23 mouse cellular contexts compared by ENCODE assay signal in genomic region chr3:58501961-58502360, GRCm38 (mm10). TPM values are rescaled to one million over a fixed set of nuclear protein-coding genes. Genes with fewer than 3 reads are reported as not detected.
DNase-seq lines count a peak whose midpoint lies in the region; ATAC-seq and TF ChIP-seq lines count a peak whose summit lies in the region.
"Had no signal": no experiment of that assay in that cellular context is flagged by ENCODE, and none has a peak within 500 bp of the region (broad histone marks: within the 10 kb centered on the region; RNA-seq: fewer than 3 reads in every experiment).

No protein-coding gene starts in this region.

- no peak for TF ChIP-seq EP300 in liver, postnatal 0 days (IDR thresholded peaks at IDR 0.05; ENCODE audit: low read depth)

- ATAC-seq in common myeloid progenitor, adult 5-6 weeks (replicated peaks; ENCODE audit: low read depth, poor library complexity, severe bottlenecking), result peak; percentile 98
- peak; percentile 36 for ATAC-seq in liver, postnatal 0 days
- ATAC-seq: CD4-positive, CD25-positive, alpha-beta regulatory T cell, adult 4 months; hindbrain, postnatal 0 days had no signal

- H3K9ac ChIP-seq in liver, postnatal 0 days (replicated peaks), result no peak overlapping the region
- H3K9ac ChIP-seq: embryonic facial prominence, embryonic 15.5 days; liver, embryonic 14.5 days; midbrain, embryonic 12.5 days had no signal

- no peaks in the 10 kb centered on the region for H3K36me3 ChIP-seq in liver, postnatal 0 days (replicated peaks; ENCODE audit: insufficient read depth, low read length)
- no peaks in the 10 kb centered on the region for H3K36me3 ChIP-seq in splenic B cell, adult 2 months (ENCODE audit: control insufficient read depth, insufficient read depth, low read length, poor library complexity, severe bottlenecking)
- H3K36me3 ChIP-seq: embryonic facial prominence, embryonic 15.5 days; forebrain, embryonic 10.5 days; midbrain, embryonic 12.5 days had no signal

- H3K27me3 ChIP-seq in liver, postnatal 0 days (ENCODE audit: insufficient read depth, low read length), result no peaks in the 10 kb centered on the region
- no peaks in the 10 kb centered on the region for H3K27me3 ChIP-seq in splenic B cell, adult 2 months (ENCODE audit: control insufficient read depth, insufficient read depth, low read length, poor library complexity, severe bottlenecking)
- H3K27me3 ChIP-seq: embryonic facial prominence, embryonic 15.5 days; midbrain, embryonic 12.5 days had no signal

- DNase-seq in thymus, postnatal 14 days, result peak; percentile 7
- DNase-seq in thymus, postnatal 4 days, result no peak
- no peak for DNase-seq in liver, postnatal 0 days
- peak; percentile 57 for DNase-seq in splenic B cell, adult 2 months (ENCODE audit: low read depth, low spot score)
- no peak for DNase-seq in testis, postnatal 14 days (ENCODE audit: low spot score)
- no peak for DNase-seq in kidney, postnatal 25 days
- no peak for DNase-seq in adrenal gland, adult 2 months
- DNase-seq: adrenal gland, postnatal 14 days; cerebellum, adult 9-11 months; embryo, embryonic 11 days; gastrocnemius, postnatal 14 days; heart, postnatal 4 days; kidney, adult 11 months; kidney, postnatal 36 days; lung, postnatal 10 days had no signal

- H3K4me3 ChIP-seq in liver, postnatal 0 days (ENCODE audit: low read depth, low read length), result no peak overlapping the region
- H3K4me3 ChIP-seq: embryonic facial prominence, embryonic 15.5 days; forebrain, embryonic 10.5 days; midbrain, embryonic 12.5 days had no signal

- H3K4me1 ChIP-seq in liver, postnatal 0 days (ENCODE audit: insufficient read depth), result no peaks in the 10 kb centered on the region
- H3K4me1 ChIP-seq: embryonic facial prominence, embryonic 15.5 days; forebrain, embryonic 10.5 days; midbrain, embryonic 12.5 days had no signal

- H3K9me3 ChIP-seq in liver, postnatal 0 days (ENCODE audit: low read length), result no peaks in the 10 kb centered on the region
- H3K9me3 ChIP-seq: embryonic facial prominence, embryonic 15.5 days; forebrain, embryonic 10.5 days; midbrain, embryonic 12.5 days had no signal

- WGBS in liver, postnatal 0 days (ENCODE audit: insufficient replicate concordance), result 19% methylated on average over 2 of the region's 2 CpGs

- no peak for TF ChIP-seq CTCF in liver, postnatal 0 days (IDR thresholded peaks at IDR 0.05; ENCODE audit: low read depth)

- H3K27ac ChIP-seq in liver, postnatal 0 days (ENCODE audit: low read depth), result peak overlapping the region; percentile 66
- H3K27ac ChIP-seq: embryonic facial prominence, embryonic 15.5 days; forebrain, embryonic 10.5 days; hindbrain, postnatal 0 days; liver, embryonic 14.5 days; midbrain, embryonic 12.5 days had no signal

- H3K4me2 ChIP-seq in liver, postnatal 0 days (ENCODE audit: low read depth, low read length), result peak overlapping the region; percentile 32; the same call in 1 of the 2 replicates
- H3K4me2 ChIP-seq: embryonic facial prominence, embryonic 15.5 days; heart, embryonic 11.5 days; midbrain, embryonic 12.5 days had no signal

RNA-seq across cellular contexts. Expression of gene Eif2a, which starts 23.7 kb away (rescaled TPM):
- total RNA-seq in common myeloid progenitor, adult 5-6 weeks (2017), result 139 and 146 TPM in 2 replicates
- polyA plus RNA-seq in liver, postnatal 0 days (2015; fragmentation: Nextera tagmentation; extraction: Ambion mirVana), result 20.1 and 20.6 TPM in 2 replicates
- total RNA-seq in adrenal gland, adult 2 months (2021), result 10 to 100 TPM; 47.1 to 49.9 TPM
- 0.74 and 1.0 TPM in 2 replicates for polyA plus RNA-seq in adrenal gland, adult 2 months (2012; rRNA removed)

RNA-seq across cellular contexts. Expression of gene Serp1, which starts 23.7 kb away (rescaled TPM):
- total RNA-seq in common myeloid progenitor, adult 5-6 weeks (2017), result 70.9 and 73.1 TPM in 2 replicates
- 115 and 118 TPM in 2 replicates for polyA plus RNA-seq in liver, postnatal 0 days (2015; fragmentation: Nextera tagmentation; extraction: Ambion mirVana)
- total RNA-seq in adrenal gland, adult 2 months (2021), result 100 to 1,000 TPM in 1 of 2 experiments, 10 to 100 TPM in 1; 96.4 to 103 TPM
- 104 and 105 TPM in 2 replicates for polyA plus RNA-seq in adrenal gland, adult 2 months (2012; rRNA removed)

Comparison
In these comparisons a context has a peak if more than half of its experiments do, and no peak if none do; other contexts are left out.
1. DNase-seq: peak in thymus, postnatal 14 days (single experiment) and splenic B cell, adult 2 months (single experiment); none in thymus, postnatal 4 days (single experiment), liver, postnatal 0 days (single experiment), testis, postnatal 14 days (single experiment), kidney, postnatal 25 days (0 of 2) and adrenal gland, adult 2 months (single experiment).